Mouse (Mus musculus) duodenum, adult 2 months (tissue): Measurements from ENCODE around the gene Cap1. TPM values are rescaled to one million over a fixed set of nuclear protein-coding genes. Genes with fewer than 3 reads are reported as not detected.

Source experiments
- polyA plus RNA-seq: library from polyadenylated mRNA; depleted of rRNA; stranded (reverse); fragments of >200 nt; gene quantifications from 2 replicates; pipeline ENCODE4 v1.2.3, GENCODE M21; 2012; ENCODE audit warnings: low replicate concordance; rRNA removed

The Cap1 gene
- polyA plus RNA-seq: 53.9 and 62.5 TPM in 2 replicates

DNA sequence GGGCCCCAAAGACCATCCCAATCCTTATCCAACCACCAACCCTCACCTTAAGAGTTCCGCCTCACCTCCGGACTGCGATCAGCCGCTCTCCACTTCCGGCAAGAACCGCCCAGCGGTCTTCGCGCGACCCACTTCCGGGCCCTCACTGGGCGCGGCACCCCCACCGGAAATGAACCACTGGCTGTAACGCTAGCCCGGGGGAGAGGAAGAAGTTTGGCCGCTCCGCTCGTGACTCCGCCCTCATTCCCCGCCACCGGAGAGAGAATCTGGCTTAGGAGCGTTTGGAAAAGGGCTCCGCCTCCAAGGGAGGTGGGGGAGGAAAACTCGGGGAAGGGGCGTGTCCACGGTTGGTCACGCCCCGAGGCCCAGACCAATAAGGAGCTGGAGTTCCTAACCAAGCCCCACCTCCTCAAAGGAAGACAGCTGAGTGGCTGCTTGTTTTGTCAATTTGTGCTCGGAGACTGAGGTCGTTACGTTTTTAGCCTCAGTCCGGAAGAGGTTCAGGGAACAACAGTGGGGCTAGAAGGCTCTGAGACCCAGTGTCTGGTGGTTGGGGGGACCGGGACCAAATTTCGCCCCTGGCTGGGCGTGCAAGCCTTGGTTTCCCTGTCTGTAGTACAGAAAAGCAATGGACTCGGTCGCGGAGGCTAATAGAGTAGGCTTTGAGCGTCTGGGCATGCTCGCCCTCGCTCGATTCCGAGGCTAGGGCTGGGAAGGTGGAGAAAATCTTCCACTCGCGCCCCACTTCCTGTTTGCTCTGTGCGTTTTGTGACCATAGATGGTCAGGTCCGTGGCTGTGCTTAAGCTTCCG, at the start of gene Cap1:
TSS of gene Cap1 (minus strand) at position 289 of the 811 bp plus-strand sequence.

GRCm38 (mm10) chr4:122835530-122836402, 50.1 kb downstream of the Cap1 start, which contains the start of gene Ppt1:
Gene Ppt1 (plus strand): TSS chr4:122836242.

Other genes starting within 250 kb of the Cap1 start
- gene 9530002B09Rik, start 196.8 kb downstream of the Cap1 start, polyA plus RNA-seq: not detected in 2 replicates
- gene Ppt1, start 49.8 kb downstream of the Cap1 start, polyA plus RNA-seq: 6.8 and 9.9 TPM in 2 replicates
- gene Mfsd2a, start 75.1 kb upstream of the Cap1 start, polyA plus RNA-seq: 27.7 and 42.6 TPM in 2 replicates
- gene Mycl, start 109.6 kb upstream of the Cap1 start, polyA plus RNA-seq: 4.6 and 4.7 TPM in 2 replicates
- 1.3 and 1.5 TPM in 2 replicates for gene Trit1, start 130.5 kb upstream of the Cap1 start, polyA plus RNA-seq
- 0.42 and 3.5 TPM in 2 replicates for gene Bmp8b, start 219.1 kb upstream of the Cap1 start, polyA plus RNA-seq
- 0.32 TPM in 1 of 2 replicates, not detected in the other for gene Oxct2b, start 230.2 kb upstream of the Cap1 start, polyA plus RNA-seq